Mouse (Mus musculus) embryo, embryonic 10.5 days (tissue): ENCODE measurements around the gene Htr2c.
A peak's percentile ranks its signal among the peaks of the same experiment; 100 is the strongest.

Source experiments
- DNase-seq: peaks from one replicate; pipeline ENCODE4 v3.0.0-alpha.2; 2015; ENCODE audit warnings: low spot score

Gene Htr2c

DNA sequence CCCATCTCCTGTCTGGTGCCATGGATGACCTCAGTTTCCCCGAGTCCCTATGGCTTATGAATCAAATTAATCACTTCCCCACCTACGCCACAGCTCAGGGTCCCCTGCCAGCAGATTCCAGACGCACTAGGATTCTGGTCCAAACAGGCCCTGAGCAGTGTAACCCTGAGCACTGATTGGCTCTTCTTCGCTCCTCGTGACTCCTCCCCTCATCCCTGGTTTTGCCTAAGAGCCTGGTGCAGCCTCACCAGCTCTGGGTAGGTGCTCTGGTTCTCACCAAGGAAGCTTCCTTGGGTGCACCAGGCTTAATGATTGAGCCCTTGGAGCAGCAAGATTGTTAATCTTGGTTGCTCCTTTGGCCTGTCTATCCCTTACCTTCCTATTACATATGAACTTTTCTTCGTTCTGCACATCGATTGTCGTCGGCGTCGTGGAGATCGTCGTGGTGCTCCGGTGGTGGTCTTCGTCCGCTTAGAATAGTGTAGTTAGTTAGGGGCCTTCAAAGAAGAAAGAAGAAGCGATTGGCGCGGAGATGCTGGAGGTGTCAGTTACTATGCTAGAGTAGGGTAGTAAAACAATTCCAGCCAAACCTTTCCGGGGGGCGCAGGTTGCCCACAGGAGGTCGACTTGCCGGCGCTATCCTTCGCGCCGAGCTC, at the start of gene Htr2c:
TSS of gene Htr2c (plus strand) at position 256 of the 656 bp plus-strand sequence.
- DNase-seq = peak; percentile 26

DNA sequence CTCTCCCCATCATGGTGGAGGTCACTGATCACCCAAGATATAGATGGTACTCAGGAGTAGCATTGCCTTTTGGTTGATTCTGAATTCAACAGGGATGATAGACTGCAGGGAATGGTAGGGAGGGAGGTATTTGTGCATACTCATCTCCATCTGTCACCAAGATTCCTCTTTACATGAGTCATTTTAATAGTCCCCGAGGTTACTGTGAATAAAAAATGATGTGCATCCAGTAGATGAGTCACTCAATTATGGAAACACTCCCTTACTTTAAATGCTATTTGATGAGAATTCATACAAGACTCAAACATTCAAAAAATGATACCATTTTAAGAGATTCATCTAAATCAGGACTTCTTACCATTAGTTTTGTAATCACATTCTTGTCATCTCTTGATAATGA, 34.1 kb upstream of the Htr2c start:
- DNase-seq = no peak

DNA sequence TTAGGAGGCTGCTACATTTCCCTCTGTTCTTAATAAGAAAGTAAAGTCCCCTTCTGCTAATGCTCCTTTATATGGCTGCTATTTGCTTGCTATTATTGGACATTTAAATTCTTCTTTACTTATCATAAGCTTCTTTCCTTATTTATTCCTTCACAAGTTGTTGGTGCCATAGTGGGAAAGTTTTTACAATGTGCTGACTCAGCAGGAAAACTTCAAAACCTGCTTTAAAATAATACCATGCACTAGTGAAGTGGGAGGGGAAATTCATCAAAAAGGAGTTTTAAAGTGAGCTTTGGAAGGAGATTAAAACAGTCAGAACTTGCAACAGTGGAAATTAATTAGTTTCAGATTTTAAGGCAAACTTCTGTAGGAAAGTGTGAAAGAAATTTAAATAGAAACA, 26.0 kb upstream of the Htr2c start:
- no peak for DNase-seq

DNA sequence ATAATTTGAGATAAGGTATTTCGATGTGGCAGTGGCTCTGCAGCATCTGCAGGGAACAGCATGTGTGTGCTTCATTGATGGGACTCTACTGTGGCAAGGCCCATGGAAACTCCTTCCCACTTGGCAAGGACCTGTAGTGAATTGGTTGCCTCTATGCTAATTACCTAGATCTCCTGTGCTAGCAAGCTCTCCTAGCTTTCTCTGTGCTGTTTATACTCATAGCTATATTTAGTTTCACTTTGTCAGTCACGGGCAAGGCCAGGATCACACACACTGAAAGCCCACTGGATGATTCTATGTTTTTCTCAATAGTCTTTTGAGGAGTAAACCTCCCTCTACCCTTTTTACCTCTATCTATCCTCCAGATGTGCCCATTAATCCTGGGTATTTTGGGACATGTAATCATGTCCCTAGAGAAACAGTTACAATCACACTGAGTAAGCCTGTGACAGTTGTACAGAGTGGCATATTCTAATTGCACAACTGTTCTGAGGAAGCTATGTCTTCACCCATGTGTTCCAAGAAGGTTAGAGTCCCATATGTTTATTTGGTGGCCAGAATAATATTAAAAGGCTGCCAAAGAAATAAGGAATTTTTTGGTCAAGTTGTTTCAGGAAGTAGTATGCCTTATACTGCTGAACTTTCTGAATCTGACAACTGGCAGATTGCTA, 16.0 kb upstream of the Htr2c start:
- DNase-seq = no peak

DNA sequence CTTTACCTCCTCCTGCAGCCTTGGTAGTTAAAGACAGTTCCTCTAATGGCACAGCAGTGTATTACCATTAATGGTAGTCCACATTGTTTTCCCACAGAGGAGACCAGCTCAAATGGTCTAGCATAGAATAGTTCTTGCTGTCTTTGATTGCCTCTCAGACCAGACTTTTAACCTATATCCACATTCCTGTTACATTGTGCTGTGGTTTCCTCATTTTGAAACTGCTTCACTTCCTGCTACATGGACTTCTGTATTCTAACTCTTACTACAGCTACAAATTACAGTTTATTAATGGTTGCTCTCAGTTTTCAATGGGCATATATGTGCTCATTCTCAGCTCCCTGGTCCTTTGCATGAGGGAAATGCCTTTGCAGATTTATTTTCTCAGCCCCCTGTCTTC, 15.3 kb upstream of the Htr2c start:
- no peak for DNase-seq

DNA sequence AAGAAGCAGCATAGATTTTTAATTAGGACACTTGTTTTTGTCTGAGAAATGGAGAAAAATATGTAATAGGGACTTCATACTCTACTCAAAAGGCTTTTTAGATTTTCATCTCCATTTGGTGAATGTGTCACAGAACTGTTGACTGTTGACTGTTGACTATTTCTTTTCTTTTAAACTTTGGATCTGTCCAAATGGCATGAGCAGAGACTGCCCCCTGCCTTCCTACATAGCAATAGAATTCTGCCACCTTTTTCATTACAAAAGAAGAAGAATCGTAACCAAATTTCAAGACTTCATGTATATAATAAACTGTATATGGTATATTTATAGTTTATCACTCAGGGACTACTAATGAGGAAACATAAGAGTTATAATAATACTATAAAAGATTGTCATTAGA, 3.7 kb upstream of the Htr2c start:
- DNase-seq = no peak

DNA sequence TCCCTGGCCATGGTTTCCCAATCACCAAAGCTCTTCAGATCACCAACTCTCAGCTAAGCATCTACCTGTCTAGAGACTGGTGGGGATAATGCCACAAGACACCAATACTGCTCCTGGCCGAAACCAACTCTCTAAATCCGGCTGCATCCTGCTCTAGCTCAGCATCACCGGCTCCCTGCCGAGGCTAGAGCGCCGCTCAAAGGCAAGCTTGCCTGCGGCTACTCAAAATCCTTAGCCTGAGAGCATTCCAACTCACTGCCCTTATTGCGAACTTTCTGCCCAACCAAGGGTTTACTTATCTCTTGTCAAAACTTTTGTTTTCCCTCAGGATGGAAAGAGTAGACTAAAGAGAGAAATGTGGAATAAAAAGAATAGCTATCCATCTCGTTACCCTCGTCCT, 2.4 kb upstream of the Htr2c start:
- peak; percentile 10 for DNase-seq

DNA sequence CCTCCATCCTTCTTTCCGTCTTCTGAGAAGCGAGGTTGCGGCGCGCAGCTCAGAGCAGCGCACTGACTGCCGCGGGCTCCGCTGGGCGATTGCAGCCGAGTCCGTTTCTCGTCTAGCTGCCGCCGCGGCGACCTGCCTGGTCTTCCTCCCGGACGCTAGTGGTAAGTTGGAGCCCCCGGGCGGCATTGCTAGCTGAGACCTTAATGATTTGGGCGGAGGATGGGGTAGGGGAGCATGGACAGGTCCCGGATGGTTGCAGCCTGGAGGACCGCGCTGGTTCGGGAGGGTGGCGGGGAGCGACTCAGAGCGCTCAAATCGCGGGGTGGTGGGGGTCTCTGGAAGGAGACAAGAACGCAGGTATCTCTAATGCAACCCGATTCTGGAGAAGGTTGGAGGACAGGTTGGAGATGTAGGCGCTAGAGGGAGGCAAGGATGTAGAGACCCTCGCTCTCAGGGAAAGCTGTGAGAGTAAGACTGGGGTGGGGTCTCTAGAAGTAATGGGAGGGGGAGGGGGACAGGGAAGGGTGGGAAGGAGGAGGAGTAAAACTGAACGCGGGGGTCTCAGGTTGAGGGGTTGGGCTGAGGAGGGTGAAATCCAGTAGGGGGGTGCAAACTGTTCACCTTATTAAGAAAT, 718 bp downstream of the Htr2c start:
- peak; percentile 18 for DNase-seq

DNA sequence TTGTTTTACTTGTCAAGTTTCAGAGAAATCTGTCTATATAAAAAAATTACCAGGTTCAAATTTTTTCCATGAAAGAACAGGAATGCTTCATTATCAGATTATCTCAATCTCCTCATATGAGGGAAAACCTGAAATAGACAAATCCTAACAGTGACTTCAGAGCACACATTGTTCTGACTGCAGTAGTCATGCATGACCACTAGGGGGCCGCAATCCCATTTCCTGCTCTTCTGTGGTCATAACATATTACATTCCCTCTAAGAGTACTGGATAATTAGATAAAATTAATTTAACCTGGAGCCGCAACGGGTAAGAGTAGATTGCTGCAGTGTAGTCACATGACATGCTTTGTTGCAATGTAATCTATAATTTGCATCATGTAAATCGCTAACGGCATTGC, 17.6 kb downstream of the Htr2c start:
- DNase-seq = peak; percentile 31

DNA sequence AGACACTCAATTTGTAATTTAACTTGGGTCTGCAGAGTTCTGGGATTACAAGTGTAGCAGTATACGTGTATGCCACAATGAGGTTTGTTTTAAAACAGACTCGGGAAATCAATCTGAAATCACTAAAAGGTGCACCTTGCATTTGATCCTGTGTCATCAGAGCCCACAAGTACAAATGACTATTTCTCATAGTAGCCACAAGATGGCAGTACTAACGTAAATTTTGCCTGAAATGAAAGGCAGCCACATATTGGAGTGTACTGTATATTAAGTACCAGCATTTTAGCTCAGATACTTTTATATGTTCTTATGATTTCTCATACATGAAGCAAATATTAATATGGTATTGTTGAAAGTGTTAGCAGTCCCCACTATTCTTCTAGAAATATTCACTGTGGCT, 93.4 kb downstream of the Htr2c start:
- DNase-seq = peak; percentile 40

DNA sequence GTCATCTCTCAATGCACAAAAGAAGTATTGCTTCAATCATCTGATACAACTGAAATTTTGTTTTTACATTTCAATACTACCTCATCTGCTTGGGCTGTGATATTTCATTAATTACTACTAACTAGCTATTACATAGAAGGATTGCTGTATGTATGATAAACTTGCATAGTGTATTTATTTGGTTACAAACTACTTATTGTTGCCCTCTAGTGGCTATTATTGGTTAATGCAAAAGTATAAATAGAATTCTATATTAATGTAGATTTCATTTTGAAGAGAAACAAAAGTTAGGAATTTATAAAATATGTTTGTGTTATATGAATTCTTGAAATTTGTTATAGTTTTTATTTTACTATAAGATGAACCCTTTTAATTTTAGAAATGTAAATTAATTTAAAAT, 109.3 kb downstream of the Htr2c start:
- DNase-seq = peak; percentile 2

DNA sequence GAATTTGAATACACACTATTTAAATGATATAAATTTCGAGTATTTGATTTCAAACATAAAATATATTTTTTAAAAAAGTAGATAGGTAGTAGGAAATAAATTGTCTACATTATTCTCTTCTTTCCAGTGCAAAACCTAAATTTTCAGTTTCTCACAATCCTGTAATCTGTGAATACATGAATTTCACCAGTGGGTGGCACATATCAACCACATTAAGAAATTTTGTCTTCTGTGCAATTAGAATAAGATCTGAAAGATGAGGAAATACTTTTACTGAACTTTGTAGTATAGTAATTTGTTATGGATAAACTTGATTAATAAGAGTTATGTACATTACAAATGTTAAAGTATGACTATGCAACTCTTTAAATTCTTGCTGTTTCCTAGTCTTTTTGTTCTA, 156.8 kb downstream of the Htr2c start:
- no peak for DNase-seq

DNA sequence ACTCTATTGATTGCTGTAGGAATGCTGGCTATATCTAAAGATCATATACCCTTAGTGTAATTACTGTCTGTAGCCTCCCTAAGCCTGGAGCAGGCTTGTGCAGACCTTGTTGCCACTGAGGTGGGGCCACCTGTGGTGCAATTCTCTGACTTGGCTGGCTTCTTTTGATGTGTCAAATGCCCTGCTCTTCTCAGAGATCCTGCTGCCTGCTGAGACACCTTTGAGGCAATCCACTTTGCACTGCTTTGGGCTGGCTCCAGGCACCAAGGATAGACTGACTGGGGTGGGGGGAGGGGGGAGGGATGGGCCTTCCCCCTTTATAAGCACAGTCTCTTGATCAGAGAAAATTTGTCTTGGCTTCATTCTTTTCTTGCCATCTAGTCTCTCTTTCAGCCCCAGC, 252.9 kb downstream of the Htr2c start:
- no peak for DNase-seq

DNA sequence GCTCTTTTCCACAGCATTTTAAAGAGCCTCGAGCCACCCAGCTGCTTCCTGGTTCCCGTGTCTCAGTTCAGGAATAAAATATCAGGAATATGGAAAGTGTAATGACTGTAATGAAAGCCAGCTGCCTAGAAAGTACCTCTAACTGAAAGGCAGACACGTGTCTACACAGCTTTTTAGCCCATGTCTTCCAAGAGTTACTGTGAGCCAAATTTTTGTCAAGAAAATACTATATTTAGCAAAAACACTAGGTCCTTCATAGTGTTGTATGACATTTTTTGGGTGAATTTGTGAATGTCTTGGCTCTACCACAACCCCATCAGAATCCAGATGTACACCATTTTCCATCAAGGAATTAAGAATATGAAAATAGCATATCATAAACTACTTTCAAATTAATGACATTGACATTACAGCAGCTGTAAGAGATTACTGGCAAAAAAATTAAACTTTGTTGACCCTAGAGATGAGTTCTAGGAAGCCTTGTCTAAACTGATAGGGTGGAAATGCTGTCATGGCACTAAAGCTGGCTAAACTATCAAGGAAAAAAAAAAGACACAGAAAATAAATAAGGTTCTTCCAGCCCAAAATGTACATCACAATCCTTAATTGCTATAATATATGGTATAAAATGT, 255.2 kb downstream of the Htr2c start:
- DNase-seq = no peak

DNA sequence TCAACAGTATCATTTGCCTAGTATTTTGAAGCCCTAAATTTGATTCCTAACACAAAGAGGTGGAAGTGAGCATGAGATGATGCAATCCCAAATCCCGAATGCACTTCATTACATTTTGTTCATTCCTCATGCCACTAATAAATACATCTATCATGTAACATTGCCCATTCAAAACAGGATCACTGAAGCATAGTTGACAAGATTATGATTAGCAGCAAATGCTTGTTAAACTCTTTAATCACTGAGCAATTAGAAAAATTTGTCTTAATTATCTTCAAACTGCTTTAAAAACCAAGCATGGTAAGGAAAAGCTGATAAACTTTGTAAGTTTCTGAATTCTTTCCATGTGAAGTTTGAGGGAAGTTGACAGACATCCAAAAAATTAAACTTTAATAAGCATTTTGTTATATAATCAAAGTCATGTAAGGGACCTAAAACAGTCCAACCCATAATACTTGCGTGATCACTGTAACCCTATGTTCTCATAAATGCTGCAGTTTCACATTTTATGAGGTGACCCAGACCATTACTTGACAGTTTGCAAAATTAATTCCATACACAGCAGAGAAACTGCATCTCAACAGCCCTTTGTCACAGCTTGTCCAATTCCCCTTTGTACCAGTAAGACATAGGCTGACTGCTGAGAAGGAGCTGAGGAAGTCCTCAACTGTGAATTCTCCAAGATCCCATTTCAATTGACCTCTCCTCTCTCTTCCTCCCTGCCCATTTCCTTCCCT, 276.7 kb downstream of the Htr2c start:
- DNase-seq = peak; percentile 0
